Mouse (Mus musculus) stomach, postnatal 0 days (tissue): ENCODE measurements at regions not wholly inside any gene's neighbourhood (a gene's known extent, or its start where the extent isn't known, plus 50 kb on each side); places are given as distances from the start of the nearest gene placed in this dataset.

Source experiments
- CTCF ChIP-seq: IDR thresholded peaks from 2 replicates; pipeline ENCODE4 v1.5.1; 2016; ENCODE audit warnings: antibody characterized with exemption, low read depth, mild to moderate bottlenecking, moderate library complexity
- EP300 ChIP-seq: optimal IDR thresholded peaks from 2 replicates; pipeline ENCODE3; 2016; ENCODE audit warnings: antibody characterized with exemption

- peak; percentile 68 for TF ChIP-seq CTCF
- no peak for TF ChIP-seq EP300
Measured at GRCm38 (mm10) chr9:90408789-90409188, 138.2 kb upstream of the Tbc1d2b start.
